28 mouse cellular contexts compared by ENCODE assay signal in genomic region chr11:5412644-5413190, GRCm38 (mm10). TPM values are rescaled to one million over a fixed set of nuclear protein-coding genes. Genes with fewer than 3 reads are reported as not detected.
DNase-seq lines count a peak whose midpoint lies in the region; ATAC-seq and TF ChIP-seq lines count a peak whose summit lies in the region.
"Had no signal": no experiment of that assay in that cellular context is flagged by ENCODE, and none has a peak within 500 bp of the region (broad histone marks: within the 10 kb centered on the region; RNA-seq: fewer than 3 reads in every experiment).

No protein-coding gene starts in this region.

- TF ChIP-seq EP300 in liver, postnatal 0 days (IDR thresholded peaks at IDR 0.05; ENCODE audit: low read depth), result no peak

- no peak overlapping the region for H3K4me3 ChIP-seq in kidney, embryonic 15.5 days (replicated peaks)
- H3K4me3 ChIP-seq in lung, embryonic 15.5 days, result no peak overlapping the region
- no peak overlapping the region for H3K4me3 ChIP-seq in liver, postnatal 0 days (ENCODE audit: low read depth, low read length)
- H3K4me3 ChIP-seq in midbrain, embryonic 11.5 days (ENCODE audit: low read depth, low read length), result no peak overlapping the region
- H3K4me3 ChIP-seq: embryonic facial prominence, embryonic 12.5 days; forebrain, embryonic 10.5 days; forebrain, embryonic 15.5 days; gastrocnemius, adult 2 months; heart, adult 2 months; heart, embryonic 12.5 days; limb, embryonic 13.5 days had no signal

- WGBS in kidney, embryonic 15.5 days, result 50% methylated on average over 2 of the region's 2 CpGs
- 25% methylated on average over 2 of the region's 2 CpGs for WGBS in lung, embryonic 15.5 days
- 61% methylated on average over 2 of the region's 2 CpGs for WGBS in liver, postnatal 0 days (ENCODE audit: insufficient replicate concordance)
- WGBS in midbrain, embryonic 11.5 days, result 65% methylated on average over 2 of the region's 2 CpGs

- no peaks in the 10 kb centered on the region for H3K9me3 ChIP-seq in kidney, embryonic 15.5 days (replicated peaks)
- H3K9me3 ChIP-seq in lung, embryonic 15.5 days, result no peaks in the 10 kb centered on the region
- H3K9me3 ChIP-seq in liver, postnatal 0 days (ENCODE audit: low read length), result no peaks in the 10 kb centered on the region
- H3K9me3 ChIP-seq in midbrain, embryonic 11.5 days (ENCODE audit: control insufficient read depth, low read length), result no peaks in the 10 kb centered on the region
- H3K9me3 ChIP-seq: embryonic facial prominence, embryonic 12.5 days; forebrain, embryonic 15.5 days; G1E; heart, embryonic 12.5 days had no signal

- peak overlapping the region; percentile 42 for H3K27ac ChIP-seq in kidney, embryonic 15.5 days
- 0 out of 2 replicates have a peak overlapping the region, but pooled peaks have one; percentile 33 for H3K27ac ChIP-seq in lung, embryonic 15.5 days
- peak overlapping the region; percentile 74 for H3K27ac ChIP-seq in liver, postnatal 0 days (ENCODE audit: low read depth)
- no peak overlapping the region for H3K27ac ChIP-seq in midbrain, embryonic 11.5 days (ENCODE audit: low read depth, low read length)
- H3K27ac ChIP-seq: forebrain, embryonic 15.5 days; heart, adult 2 months; hindbrain, embryonic 14.5 days; limb, embryonic 13.5 days; macrophage had no signal

- H3K36me3 ChIP-seq in kidney, embryonic 15.5 days, result no peaks in the 10 kb centered on the region
- no peaks in the 10 kb centered on the region for H3K36me3 ChIP-seq in lung, embryonic 15.5 days
- H3K36me3 ChIP-seq in liver, postnatal 0 days (replicated peaks; ENCODE audit: insufficient read depth, low read length), result no peaks in the 10 kb centered on the region
- no peaks in the 10 kb centered on the region for H3K36me3 ChIP-seq in midbrain, embryonic 11.5 days (ENCODE audit: control insufficient read depth, insufficient read depth, low read length)
- H3K36me3 ChIP-seq: embryonic facial prominence, embryonic 12.5 days; forebrain, embryonic 15.5 days; heart, embryonic 12.5 days; limb, embryonic 13.5 days had no signal

- no peak overlapping the region for H3K4me2 ChIP-seq in kidney, embryonic 15.5 days
- H3K4me2 ChIP-seq in lung, embryonic 15.5 days, result no peak overlapping the region
- no peak overlapping the region for H3K4me2 ChIP-seq in liver, postnatal 0 days (ENCODE audit: low read depth, low read length)
- H3K4me2 ChIP-seq in midbrain, embryonic 11.5 days, result no peak overlapping the region
- H3K4me2 ChIP-seq: embryonic facial prominence, embryonic 12.5 days; forebrain, embryonic 15.5 days; heart, embryonic 12.5 days; hindbrain, embryonic 14.5 days; limb, embryonic 13.5 days had no signal

- H3K27me3 ChIP-seq in kidney, embryonic 15.5 days, result no peaks in the 10 kb centered on the region
- H3K27me3 ChIP-seq in lung, embryonic 15.5 days, result no peaks in the 10 kb centered on the region
- no peaks in the 10 kb centered on the region for H3K27me3 ChIP-seq in liver, postnatal 0 days (ENCODE audit: insufficient read depth, low read length)
- H3K27me3 ChIP-seq in midbrain, embryonic 11.5 days (ENCODE audit: control insufficient read depth, insufficient read depth, low read length), result no peaks in the 10 kb centered on the region
- H3K27me3 ChIP-seq: embryonic facial prominence, embryonic 12.5 days; forebrain, embryonic 15.5 days; heart, embryonic 12.5 days; limb, embryonic 13.5 days; Patski had no signal

- no peak overlapping the region for H3K9ac ChIP-seq in kidney, embryonic 15.5 days
- no peak overlapping the region for H3K9ac ChIP-seq in lung, embryonic 15.5 days
- no peak overlapping the region for H3K9ac ChIP-seq in liver, postnatal 0 days (replicated peaks)
- H3K9ac ChIP-seq in midbrain, embryonic 11.5 days (ENCODE audit: low read length), result no peak overlapping the region
- H3K9ac ChIP-seq: embryonic facial prominence, embryonic 12.5 days; forebrain, embryonic 15.5 days; heart, embryonic 12.5 days; hindbrain, embryonic 14.5 days; limb, embryonic 13.5 days had no signal

- no peak for TF ChIP-seq CTCF in liver, postnatal 0 days (IDR thresholded peaks at IDR 0.05; ENCODE audit: low read depth)

- peaks cover 67% of the 10 kb centered on the region for H3K4me1 ChIP-seq in kidney, embryonic 15.5 days
- H3K4me1 ChIP-seq in lung, embryonic 15.5 days, result peaks cover 64% of the 10 kb centered on the region
- peaks cover 29% of the 10 kb centered on the region for H3K4me1 ChIP-seq in liver, postnatal 0 days (ENCODE audit: insufficient read depth)
- peaks cover 47% of the 10 kb centered on the region for H3K4me1 ChIP-seq in midbrain, embryonic 11.5 days (ENCODE audit: control insufficient read depth, insufficient read depth, low read length)

- DNase-seq in heart, adult 11 months, result peak; percentile 53
- DNase-seq in heart, postnatal 4 days, result no peak
- no peak for DNase-seq in kidney, postnatal 14 days
- no peak for DNase-seq in lung, postnatal 36 days
- DNase-seq in liver, postnatal 0 days, result no peak
- no peak for DNase-seq in midbrain, embryonic 11.5 days (ENCODE audit: low spot score, missing footprints)
- DNase-seq: adrenal gland, postnatal 25 days; cerebellum, adult 11-12 months; cerebellum, adult 9-11 months; embryo, embryonic 11 days; gastrocnemius, adult 2 months; gastrocnemius, postnatal 36 days; heart, adult 2 months; lung, adult 2 months; midbrain, embryonic 14.5 days; thymus, postnatal 14 days had no signal

- ATAC-seq in kidney, embryonic 15.5 days (replicated peaks; ENCODE audit: low FRiP score), result no peak
- ATAC-seq in lung, embryonic 15.5 days (ENCODE audit: borderline replicate concordance, extremely low read depth, low FRiP score, low TSS enrichment), result no peak
- no peak for ATAC-seq in liver, postnatal 0 days
- ATAC-seq in midbrain, embryonic 11.5 days (ENCODE audit: low FRiP score), result no peak
- ATAC-seq: forebrain, embryonic 15.5 days; intestine, postnatal 0 days; Patski had no signal

RNA-seq across cellular contexts. Expression of gene Znrf3, which starts 31.9 kb away (rescaled TPM):
- total RNA-seq in heart, postnatal 4 days (2021), result 10 to 100 TPM; 15.2 to 18.0 TPM
- polyA plus RNA-seq in kidney, embryonic 15.5 days (2015; fragmentation: Nextera tagmentation; extraction: Ambion mirVana), result 17.5 and 18.2 TPM in 2 replicates
- polyA plus RNA-seq in lung, embryonic 15.5 days (2015; fragmentation: Nextera tagmentation; extraction: Ambion mirVana), result 14.7 and 15.8 TPM in 2 replicates
- 3.9 and 4.5 TPM in 2 replicates for polyA plus RNA-seq in liver, postnatal 0 days (2015; fragmentation: Nextera tagmentation; extraction: Ambion mirVana)
- polyA plus RNA-seq in midbrain, embryonic 11.5 days (2014; fragmentation: Nextera tagmentation; extraction: Ambion mirVana), result 10.4 and 10.8 TPM in 2 replicates
